9 mouse cellular contexts compared by ENCODE assay signal in genomic region chr13:35383000-35383623, GRCm38 (mm10).
A peak's percentile ranks its signal among the peaks of the same experiment; 100 is the strongest.
DNase-seq lines count a peak whose midpoint lies in the region; ATAC-seq and TF ChIP-seq lines count a peak whose summit lies in the region.
"Had no signal": no experiment of that assay in that cellular context is flagged by ENCODE, and none has a peak within 500 bp of the region (broad histone marks: within the 10 kb centered on the region; RNA-seq: fewer than 3 reads in every experiment).

No protein-coding gene starts in this region.

- H3K4me2 ChIP-seq in intestine, embryonic 15.5 days (replicated peaks): no peak overlapping the region; the same call in 1 of the 2 replicates
- H3K4me2 ChIP-seq: midbrain, embryonic 12.5 days had no signal

- H3K4me3 ChIP-seq in cerebellum, adult 2 months (replicated peaks; ENCODE audit: insufficient read depth, low read depth, low read length): no peak overlapping the region
- no peak overlapping the region for H3K4me3 ChIP-seq in intestine, embryonic 15.5 days (replicated peaks)
- H3K4me3 ChIP-seq: midbrain, embryonic 12.5 days had no signal

- H3K27ac ChIP-seq in cerebellum, adult 2 months (ENCODE audit: insufficient read depth, low read length): no peak overlapping the region
- no peak overlapping the region for H3K27ac ChIP-seq in intestine, embryonic 15.5 days
- H3K27ac ChIP-seq: midbrain, embryonic 12.5 days had no signal

- no peaks in the 10 kb centered on the region for H3K36me3 ChIP-seq in intestine, embryonic 15.5 days
- H3K36me3 ChIP-seq: midbrain, embryonic 12.5 days had no signal

- TF ChIP-seq POLR2A in cerebellum, adult 2 months (IDR thresholded peaks at IDR 0.05; ENCODE audit: borderline replicate concordance, insufficient read depth, low read length): no peak

- H3K9me3 ChIP-seq in intestine, embryonic 15.5 days: no peaks in the 10 kb centered on the region
- H3K9me3 ChIP-seq: midbrain, embryonic 12.5 days had no signal

- H3K9ac ChIP-seq in intestine, embryonic 15.5 days: no peak overlapping the region
- H3K9ac ChIP-seq: midbrain, embryonic 12.5 days had no signal

- H3K4me1 ChIP-seq in cerebellum, adult 2 months (ENCODE audit: control insufficient read depth, insufficient read depth, low read length): no peaks in the 10 kb centered on the region
- peaks cover 4% of the 10 kb centered on the region; the same call in 1 of the 2 replicates for H3K4me1 ChIP-seq in intestine, embryonic 15.5 days (replicated peaks)
- H3K4me1 ChIP-seq: midbrain, embryonic 12.5 days had no signal

- ATAC-seq in intestine, embryonic 15.5 days: peak; percentile 89
- ATAC-seq in megakaryocyte, adult 5-6 weeks (ENCODE audit: poor library complexity, severe bottlenecking): peak; percentile 50; the same call in 1 of the 2 replicates

- TF ChIP-seq CTCF in cerebellum, adult 2 months (IDR thresholded peaks at IDR 0.05; ENCODE audit: borderline replicate concordance, insufficient read depth, low read depth, low read length): no peak

- 41% methylated on average over 12 of the region's 12 CpGs for WGBS in cerebellum, adult 2 months
- WGBS in intestine, embryonic 15.5 days: 29% methylated on average over 12 of the region's 12 CpGs

- DNase-seq in kidney, adult 11 months: peak; percentile 9
- no peak for DNase-seq in kidney, postnatal 10 days
- peak; percentile 19 to 22 for DNase-seq in cerebellum, adult 2 months
- DNase-seq in thymus, postnatal 10 days (ENCODE audit: low spot score in 2 of 2): no peak
- no peak for DNase-seq in retina, embryonic 14.5 days (ENCODE audit: low spot score)
- DNase-seq: retina, postnatal 1 day had no signal

- H3K27me3 ChIP-seq in cerebellum, adult 2 months (ENCODE audit: control insufficient read depth, insufficient read depth, low read length): no peaks in the 10 kb centered on the region
- no peaks in the 10 kb centered on the region for H3K27me3 ChIP-seq in intestine, embryonic 15.5 days (replicated peaks)
- H3K27me3 ChIP-seq: midbrain, embryonic 12.5 days had no signal

Comparison
In these comparisons a context has a peak if more than half of its experiments do, and no peak if none do; other contexts are left out.
1. DNase-seq: peak in kidney, adult 11 months (single experiment) and cerebellum, adult 2 months (2 of 2); none in kidney, postnatal 10 days (single experiment), thymus, postnatal 10 days (0 of 2) and retina, embryonic 14.5 days (single experiment).